Mouse (Mus musculus): ENCODE measurements around the gene Dysf. TPM values are rescaled to one million over a fixed set of nuclear protein-coding genes. Genes with fewer than 3 reads are reported as not detected.

The Dysf gene
- total RNA-seq, 4 experiments from 2014 or later: 46.1 to 59.1 (median 51.7) TPM

DNA sequence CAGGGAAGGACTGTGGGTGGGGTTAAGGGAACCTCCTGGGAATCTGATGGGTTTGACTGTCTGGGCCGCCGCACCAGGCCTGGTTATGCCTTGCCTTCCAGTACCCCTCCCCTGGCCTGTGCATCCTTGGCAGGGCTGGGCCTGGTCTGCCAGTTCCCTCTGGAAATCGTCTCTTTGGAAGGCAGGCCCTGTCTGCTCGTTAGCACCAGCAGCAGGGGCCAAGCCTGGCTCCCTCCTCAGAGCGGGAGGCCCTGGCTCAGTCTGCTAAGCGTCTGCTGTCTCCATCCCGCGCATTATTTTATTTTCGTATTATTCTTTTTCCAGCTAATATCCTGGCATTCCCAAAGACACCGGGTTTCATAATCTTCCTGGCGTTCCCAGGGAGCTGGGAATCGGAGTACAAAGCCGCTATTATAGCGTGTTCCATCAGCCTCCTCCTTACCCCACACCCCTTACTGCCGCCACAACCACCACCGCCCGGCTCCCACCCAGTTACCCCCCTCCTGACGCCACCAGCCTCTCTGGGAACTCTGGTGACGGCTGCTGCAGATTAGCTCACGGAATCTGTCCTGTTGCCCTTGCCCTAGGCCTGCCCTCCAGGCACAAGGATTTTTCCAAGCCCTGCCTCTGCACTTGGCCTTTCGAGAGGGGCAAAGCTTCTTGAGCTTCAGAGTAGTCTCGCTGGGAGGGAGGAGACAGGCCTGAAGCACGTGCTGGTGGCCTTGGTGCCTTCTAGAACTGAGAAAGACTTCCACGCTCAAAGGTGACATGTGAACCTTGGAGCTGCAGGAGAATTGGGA, 111.5 kb downstream of the Dysf start:
- DNase-seq: no peak

DNA sequence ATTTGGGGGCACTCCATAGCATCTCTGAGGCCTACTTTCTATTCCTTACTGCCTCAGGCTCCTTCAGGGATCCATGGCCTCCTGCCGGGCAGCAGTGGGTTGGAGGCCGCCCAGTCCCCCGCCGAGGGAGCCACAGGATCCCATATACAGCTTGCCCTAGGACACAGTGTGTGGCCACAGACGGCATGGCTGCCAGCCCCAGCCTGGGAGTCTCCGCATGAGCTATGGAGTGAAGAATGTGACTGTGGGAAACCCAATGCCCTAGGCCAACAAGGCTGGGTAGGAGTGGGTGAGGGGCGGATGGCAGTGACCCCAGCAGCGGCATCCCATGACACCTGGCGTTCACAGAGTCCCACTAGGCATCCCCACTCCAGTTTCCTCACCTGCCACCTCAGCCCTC, 116.2 kb downstream of the Dysf start:
- no peak for DNase-seq

GRCm38 (mm10) chr6:84125101-84125500, 116.7 kb downstream of the Dysf start:
- DNase-seq: no peak

GRCm38 (mm10) chr6:84128229-84128628, 119.8 kb downstream of the Dysf start:
- DNase-seq: no peak

DNA sequence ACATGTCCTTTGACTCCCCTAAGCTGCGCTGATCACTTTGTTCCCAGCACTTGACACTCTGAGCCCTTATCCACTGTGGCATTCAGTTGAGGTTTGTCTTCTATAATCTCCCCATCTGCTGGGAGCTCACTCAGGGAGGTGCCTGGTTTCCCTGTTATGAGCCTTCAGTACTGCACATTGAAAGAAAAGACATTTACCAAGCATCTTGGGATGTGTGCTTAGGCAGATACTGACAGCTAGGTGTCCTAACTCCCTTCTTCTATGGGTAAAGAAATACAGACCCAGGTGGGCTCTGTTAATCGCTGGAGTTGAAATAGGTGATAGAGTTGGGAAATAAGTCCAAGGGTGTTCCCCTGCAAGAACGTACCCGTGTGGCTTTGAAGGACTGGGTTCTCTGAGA, 122.5 kb downstream of the Dysf start:
- no peak for DNase-seq

DNA sequence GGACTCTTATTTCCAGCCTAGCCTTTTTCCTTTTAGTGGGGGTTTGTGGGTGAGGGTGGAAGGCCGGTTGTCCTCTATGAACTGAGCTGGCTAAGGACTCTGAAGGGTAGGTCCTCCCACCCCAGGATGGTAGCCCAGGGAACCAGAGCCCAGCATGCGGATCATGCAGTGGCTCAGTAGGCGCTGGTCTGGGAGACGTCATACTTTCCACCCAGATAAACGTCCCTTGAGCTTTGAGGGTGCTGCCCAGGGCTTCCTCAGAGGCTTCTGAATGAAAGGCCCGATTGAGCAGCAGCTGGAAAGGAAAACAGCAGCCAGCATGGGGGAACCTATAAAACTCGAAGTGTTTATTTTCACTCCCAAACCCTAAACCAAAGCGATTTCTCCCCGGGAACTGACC, 123.1 kb downstream of the Dysf start:
- no peak for DNase-seq

DNA sequence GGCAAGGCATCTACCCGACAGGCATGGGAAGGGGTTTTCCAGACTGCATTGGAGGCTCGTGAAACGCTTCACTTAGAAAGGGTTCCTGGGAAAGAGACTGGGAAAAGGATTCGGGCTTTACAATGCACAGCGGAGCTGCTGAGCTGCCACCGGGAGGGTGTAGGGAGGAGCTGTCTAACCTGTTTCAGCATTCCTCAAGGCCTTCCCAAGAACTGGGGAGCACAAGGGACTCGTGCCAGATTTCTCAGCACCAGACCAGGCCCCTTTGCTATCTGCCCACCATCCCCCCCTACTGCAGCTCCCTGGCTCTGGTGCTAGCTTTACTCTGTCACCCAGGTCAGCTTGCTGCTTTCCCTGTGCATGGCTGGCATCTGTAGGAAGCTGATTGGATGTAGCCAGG, 124.7 kb downstream of the Dysf start:
- DNase-seq: no peak

DNA sequence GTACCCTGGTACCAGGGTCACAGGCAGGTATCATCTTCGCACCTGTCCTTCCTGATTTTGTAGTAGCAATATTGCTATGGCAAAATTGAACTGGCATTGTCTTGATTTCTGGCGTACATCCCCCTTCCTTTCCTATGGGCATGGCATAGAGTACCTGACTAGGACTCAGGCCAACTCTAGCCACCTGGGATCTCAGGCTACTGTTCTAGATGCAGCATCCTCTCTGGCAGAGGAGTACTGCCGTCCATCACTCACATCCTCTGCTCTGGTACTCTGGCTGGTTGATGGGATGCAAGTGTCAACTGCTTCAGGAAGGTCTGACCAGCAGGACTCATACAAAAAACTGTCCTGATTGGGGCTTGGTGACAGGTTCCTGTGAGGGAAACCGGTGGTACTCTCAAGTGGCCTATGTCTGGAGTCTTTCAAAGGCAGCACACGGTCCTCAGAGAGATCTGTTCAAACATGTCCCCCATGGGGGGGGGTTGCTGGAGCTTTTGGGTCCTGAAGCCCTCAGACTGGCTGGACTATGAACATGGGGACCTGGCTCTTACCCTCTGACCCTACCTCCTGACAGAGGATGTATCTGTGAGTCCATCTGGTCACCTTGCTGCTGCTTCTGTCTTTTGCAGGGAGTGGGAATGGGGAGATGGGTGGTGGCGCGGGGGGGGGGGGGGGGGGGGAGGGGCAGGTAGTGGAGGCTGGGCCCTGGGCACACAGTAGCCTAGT, 125.8 kb downstream of the Dysf start:
- no peak for DNase-seq

- no peak for DNase-seq
These were observed 126.5 kb downstream of the Dysf start for GRCm38 (mm10) chr6:84134722-84135394.

- no peak for DNase-seq
These were observed 127.3 kb downstream of the Dysf start for GRCm38 (mm10) chr6:84135709-84136108.

DNA sequence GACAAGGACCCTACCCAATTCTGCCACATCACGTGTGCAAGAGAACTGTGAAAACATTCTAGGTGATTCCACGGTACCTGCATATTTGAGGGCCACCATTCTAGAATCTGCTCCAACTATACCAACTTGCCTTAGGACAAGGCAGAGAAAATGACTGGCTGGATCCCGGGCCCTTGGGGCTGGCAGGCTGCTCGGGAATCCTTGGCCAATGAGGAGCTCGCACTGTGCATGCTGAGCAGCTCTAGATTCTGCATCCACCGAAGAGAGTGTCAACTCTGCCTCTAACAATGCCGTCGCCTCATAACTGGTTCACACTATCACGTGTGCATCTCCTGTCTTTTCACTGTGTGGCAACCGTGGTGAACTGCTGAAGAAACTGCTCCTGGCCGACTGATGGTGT, 128.0 kb downstream of the Dysf start:
- no peak for DNase-seq

DNA sequence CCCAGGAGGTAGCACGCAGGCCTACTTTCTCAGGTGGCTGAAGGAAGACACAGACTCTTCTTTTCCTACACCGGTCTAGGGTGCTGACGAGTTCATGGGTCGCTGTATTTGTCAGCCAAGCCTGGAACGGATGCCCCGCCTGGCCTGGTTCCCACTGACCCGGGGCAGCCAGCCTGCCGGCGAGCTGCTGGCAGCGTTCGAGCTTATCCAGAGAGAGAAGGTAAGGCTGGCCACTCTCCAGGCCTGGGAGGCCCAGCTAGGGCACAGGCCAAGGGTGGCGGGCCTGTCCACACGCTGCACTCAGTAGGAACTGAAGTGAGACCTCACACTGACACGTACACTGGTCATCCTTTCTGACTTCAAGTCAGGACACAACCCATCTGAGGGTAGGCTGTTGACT, 131.5 kb downstream of the Dysf start:
- DNase-seq: peak; percentile 56

DNA sequence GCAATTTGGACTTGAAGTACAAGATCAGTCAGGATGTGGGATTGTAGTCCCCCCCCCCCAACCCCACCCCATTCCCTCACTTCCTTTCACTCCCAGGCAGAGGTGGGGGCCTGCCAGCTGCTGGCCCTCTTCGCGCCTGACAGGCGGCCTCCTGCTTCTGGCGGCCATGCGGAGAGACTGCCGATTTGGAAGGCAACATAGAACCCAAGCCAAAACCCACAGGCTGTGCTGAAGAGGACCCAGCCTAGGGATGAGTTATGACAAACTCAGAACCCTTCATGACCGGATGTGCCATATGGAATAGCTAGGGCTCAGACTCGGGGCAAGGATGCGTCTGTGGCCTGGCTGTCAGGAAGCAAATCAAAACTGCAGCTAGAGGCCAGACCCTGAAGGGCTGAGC, 134.1 kb downstream of the Dysf start:
- DNase-seq: no peak

GRCm38 (mm10) chr6:84143328-84143727, 134.9 kb downstream of the Dysf start:
- no peak for DNase-seq

- DNase-seq: no peak
These were observed 136.0 kb downstream of the Dysf start for GRCm38 (mm10) chr6:84144393-84144792.

DNA sequence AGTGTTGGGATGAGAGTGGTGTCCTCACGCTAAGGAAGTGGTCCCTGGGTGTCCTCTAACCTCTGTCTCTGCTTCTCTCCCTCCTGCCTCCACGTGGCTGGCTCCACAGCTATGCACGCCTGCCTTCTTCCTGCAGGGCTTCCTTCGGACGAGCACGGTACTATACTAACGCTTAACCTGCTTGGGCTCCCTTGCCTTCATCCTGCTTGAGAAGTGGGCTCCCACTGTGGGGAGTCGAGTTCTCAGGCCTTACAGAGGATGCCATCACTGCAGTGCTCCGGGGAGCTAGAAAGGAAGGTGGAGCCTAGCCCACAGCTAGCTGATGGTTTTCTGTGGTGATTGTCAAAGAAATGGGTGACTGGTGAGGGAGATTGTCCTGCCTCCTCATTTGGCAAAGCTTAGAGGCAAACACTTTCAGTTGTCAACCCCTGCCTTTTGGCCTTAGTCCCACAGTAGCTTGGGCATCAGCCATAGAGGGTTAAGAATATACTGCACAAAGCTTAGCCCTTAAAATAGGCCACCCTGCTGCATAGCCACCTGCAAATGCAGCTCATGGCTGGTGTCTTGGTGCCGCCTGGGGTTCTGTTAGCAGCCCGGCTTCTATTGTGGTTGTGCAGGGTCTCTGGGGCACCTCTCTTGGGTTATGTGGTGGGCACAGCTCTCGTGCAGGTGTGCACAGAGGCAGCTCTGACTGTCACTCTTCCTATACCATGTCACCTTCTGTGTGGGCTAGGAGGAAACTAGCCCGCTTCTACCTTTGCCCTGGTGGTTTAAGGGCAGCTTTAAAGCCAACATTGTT, 139.0 kb downstream of the Dysf start:
- DNase-seq: no peak

DNA sequence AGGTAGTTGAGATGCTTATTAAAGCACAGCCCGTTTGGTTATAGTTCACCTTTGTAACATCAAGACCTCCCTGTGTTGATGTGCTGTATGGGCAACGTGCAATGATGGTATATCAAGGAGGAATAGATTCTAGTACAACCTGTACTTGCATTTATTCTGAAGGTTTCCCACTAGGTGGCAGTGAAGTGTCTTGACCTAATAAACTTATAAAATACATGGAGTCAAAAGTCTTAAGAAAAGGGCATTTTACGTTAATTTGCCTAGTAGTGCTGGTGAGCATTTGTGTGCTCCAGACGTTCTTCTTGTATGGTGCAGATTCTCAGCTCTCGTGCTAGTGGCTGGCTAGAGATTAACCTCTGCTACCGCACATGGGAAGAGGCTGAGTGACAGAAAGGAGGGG, 140.1 kb downstream of the Dysf start:
- no peak for DNase-seq

GRCm38 (mm10) chr6:84154508-84154907, 146.1 kb downstream of the Dysf start:
- DNase-seq: peak; percentile 66

DNA sequence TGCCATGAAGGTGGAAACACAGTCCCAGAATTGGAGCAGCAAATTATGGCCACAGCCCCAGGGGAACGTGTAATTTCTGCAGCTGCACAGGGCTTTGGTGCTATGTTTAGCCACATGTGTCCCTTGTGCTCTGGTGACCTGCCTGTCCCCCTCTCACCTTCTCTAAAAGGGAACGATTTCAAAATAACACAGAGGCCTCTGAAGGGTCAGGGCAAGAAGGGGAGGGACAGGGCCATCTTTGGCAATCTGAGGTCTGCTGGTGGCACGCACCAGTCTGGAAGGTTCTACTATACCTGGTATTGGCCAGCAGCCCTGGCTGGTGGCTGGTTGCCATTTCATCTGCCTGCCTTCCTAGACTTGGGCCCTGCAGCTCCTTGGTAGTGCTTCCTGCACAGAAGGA, 147.4 kb downstream of the Dysf start:
- peak; percentile 23 for DNase-seq

DNA sequence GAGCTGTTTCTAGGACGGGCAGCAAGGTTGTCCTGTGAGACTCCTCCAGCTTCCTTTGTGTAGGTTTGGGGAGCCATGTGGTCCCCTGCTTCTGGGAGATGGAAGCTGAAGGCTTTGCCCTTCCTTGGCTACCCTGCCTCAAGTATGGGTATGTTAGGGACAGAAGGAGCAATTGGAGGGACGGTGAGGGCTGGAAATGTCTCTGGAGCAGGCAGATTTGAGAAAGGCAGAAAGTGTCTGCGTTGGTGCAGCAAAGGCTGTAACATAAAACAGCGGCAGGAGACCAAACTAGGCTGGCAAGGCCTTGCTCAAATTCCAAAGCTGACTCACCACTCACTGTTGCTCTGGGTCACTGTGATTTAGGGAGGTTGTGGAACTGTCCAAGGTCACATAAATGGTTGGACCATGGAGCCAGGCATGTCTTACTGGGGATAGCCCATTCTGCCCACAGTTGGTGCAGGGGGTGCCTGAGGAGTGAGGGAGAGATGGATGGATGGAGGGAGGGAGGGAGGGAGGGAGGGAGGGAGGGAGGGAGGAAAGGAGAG, 148.2 kb downstream of the Dysf start:
- DNase-seq: peak; percentile 76

DNA sequence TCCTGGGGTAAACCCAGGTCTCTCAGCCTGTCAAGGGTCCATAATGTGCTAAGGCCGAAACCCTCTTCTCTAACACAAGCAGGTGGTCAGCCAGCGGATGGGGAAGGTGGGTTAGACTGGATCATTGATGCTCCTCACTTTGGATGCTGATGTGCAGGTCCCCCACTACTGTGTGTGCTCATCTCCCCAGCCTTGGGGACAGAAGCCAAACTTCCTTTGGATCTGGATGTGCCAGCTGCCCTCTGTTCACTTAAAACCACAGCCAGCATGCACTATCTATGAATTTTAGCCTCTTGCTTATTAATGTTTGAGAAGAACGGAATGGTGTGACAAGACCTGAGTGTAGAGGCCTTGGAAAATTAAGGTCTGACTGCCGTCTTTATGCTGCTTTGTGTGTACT, 150.7 kb downstream of the Dysf start:
- no peak for DNase-seq

DNA sequence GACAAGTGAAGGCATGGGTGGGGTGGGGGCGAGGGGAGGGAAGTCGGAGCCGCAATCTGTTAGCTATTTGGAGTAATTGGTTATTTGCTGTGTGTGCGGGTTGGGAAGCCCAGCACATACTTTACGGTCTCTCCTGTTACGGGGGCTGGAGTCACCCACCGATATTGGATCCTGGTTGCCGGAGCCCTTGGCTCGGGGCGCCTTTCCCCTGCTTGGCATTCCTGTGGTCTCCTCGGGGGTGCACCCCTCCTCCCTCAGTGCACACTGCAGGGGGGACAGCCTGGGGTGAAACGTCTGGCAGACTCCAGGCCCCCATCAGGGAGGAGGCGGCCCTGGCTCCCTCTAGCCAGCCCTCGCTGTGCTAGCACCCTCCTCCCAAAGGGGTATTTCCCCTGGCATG, 159.2 kb downstream of the Dysf start:
- DNase-seq: no peak

All from adrenal gland, adult 8-10 months (tissue).